ENCODE assay signal across 8 mouse cellular contexts in the genomic region with DNA sequence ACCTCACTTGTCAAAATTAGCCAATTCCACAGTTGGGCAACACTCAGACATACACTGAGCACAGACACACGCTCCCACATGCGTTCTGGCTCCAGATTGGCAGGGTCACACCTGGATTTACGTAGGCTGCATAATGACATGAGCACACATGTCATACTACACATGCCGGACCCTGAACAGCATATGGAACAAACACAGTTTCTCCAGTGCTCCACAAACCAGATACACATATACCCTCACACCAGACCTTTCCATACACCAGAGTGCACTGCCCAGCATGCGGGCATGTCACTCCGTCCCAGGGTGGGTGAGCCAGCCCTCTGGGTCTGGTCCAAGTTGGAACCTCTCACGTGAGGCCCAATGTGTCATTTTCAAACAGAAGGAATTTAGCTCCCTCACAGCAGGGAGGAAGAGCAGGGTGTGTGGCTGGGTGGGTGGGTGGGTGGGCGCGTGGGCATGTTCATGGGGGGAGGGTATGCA. TPM values are rescaled to one million over a fixed set of nuclear protein-coding genes. Genes with fewer than 3 reads are reported as not detected.
DNase-seq lines count a peak whose midpoint lies in the region; ATAC-seq and TF ChIP-seq lines count a peak whose summit lies in the region.

A gene (plus strand): TSS at position 430 of the 480 bp plus-strand sequence.

- H3K27me3 ChIP-seq in heart, postnatal 0 days (ENCODE audit: control insufficient read depth, insufficient read depth, low read length), result peaks cover 12% of the 10 kb centered on the region; the same call in 1 of the 2 replicates
- H3K27me3 ChIP-seq in midbrain, embryonic 15.5 days (replicated peaks), result peaks cover 2% of the 10 kb centered on the region; the same call in 1 of the 2 replicates

- H3K36me3 ChIP-seq in heart, postnatal 0 days (replicated peaks; ENCODE audit: control insufficient read depth, insufficient read depth, low read length), result no peaks in the 10 kb centered on the region
- H3K36me3 ChIP-seq in midbrain, embryonic 15.5 days (replicated peaks), result no peaks in the 10 kb centered on the region

- H3K9ac ChIP-seq in heart, postnatal 0 days (replicated peaks; ENCODE audit: low read depth, low read length), result no peak within 1 kb of the TSS
- H3K9ac ChIP-seq in midbrain, embryonic 15.5 days, result no peak within 1 kb of the TSS

- no peak within 1 kb of the TSS for H3K4me3 ChIP-seq in heart, postnatal 0 days (ENCODE audit: low read depth, low read length)
- peak within 1 kb of the TSS; percentile 51 for H3K4me3 ChIP-seq in midbrain, embryonic 15.5 days
- H3K4me3 ChIP-seq in gastrocnemius, adult 2 months, result no peak within 1 kb of the TSS; the same call in 1 of the 2 replicates

- H3K9me3 ChIP-seq in heart, postnatal 0 days (replicated peaks; ENCODE audit: control insufficient read depth, low read length), result no peaks in the 10 kb centered on the region
- no peaks in the 10 kb centered on the region for H3K9me3 ChIP-seq in midbrain, embryonic 15.5 days

- no peak within 1 kb of the TSS for H3K27ac ChIP-seq in heart, postnatal 0 days (ENCODE audit: low read depth)
- no peak within 1 kb of the TSS for H3K27ac ChIP-seq in midbrain, embryonic 15.5 days
- no peak within 1 kb of the TSS for H3K27ac ChIP-seq in gastrocnemius, adult 2 months

- no peak for ATAC-seq in heart, postnatal 0 days (ENCODE audit: insufficient read depth, low read depth)
- ATAC-seq in midbrain, embryonic 15.5 days (replicated peaks), result no peak
- no peak for ATAC-seq in megakaryocyte-erythroid progenitor cell, adult 5-6 weeks (replicated peaks; ENCODE audit: low FRiP score, low TSS enrichment, poor library complexity, severe bottlenecking)

- DNase-seq in heart, postnatal 0 days (ENCODE audit: low spot score), result no peak
- DNase-seq in heart, adult 8-10 months (ENCODE audit: low spot score), result no peak
- peak; percentile 78 for DNase-seq in fat pad, adult 2 months (ENCODE audit: extremely low read depth, low read depth, low spot score)
- DNase-seq in layer of hippocampus, postnatal 25 days (ENCODE audit: extremely low spot score in 1 of 2, low spot score in 1 of 2), result peak in 1 of 2 experiments; percentile 66
- DNase-seq in gastrocnemius, adult 2 months, result no peak
- no peak for DNase-seq in cerebellum, adult 9-10 months

- TF ChIP-seq CTCF in heart, postnatal 0 days (IDR thresholded peaks at IDR 0.05; ENCODE audit: low read depth), result no peak
- no peak for TF ChIP-seq CTCF in gastrocnemius, adult 2 months (IDR thresholded peaks at IDR 0.05)

- H3K4me1 ChIP-seq in heart, postnatal 0 days (ENCODE audit: control insufficient read depth, insufficient read depth), result no peaks in the 10 kb centered on the region
- H3K4me1 ChIP-seq in midbrain, embryonic 15.5 days, result peaks cover 12% of the 10 kb centered on the region

- H3K4me2 ChIP-seq in heart, postnatal 0 days (ENCODE audit: low read depth, low read length), result peak within 1 kb of the TSS; percentile 85; the same call in 1 of the 2 replicates
- peak within 1 kb of the TSS; percentile 96 for H3K4me2 ChIP-seq in midbrain, embryonic 15.5 days

- 61% methylated on average over 9 of the region's 9 CpGs for WGBS in heart, postnatal 0 days
- 78% methylated on average over 9 of the region's 9 CpGs for WGBS in midbrain, embryonic 15.5 days

- no peak for TF ChIP-seq EP300 in heart, postnatal 0 days (IDR thresholded peaks at IDR 0.05; ENCODE audit: low read depth)

- intact Hi-C loops in gastrocnemius, adult 2 months (cut with DNase I), result no loop called here

RNA-seq across cellular contexts. Expression of the gene that starts here (rescaled TPM):
- not detected in 2 replicates for total RNA-seq in heart, postnatal 0 days (2014; rRNA removed; ENCODE audit: low replicate concordance)
- 0.05 TPM in 1 of 2 replicates, not detected in the other for polyA plus RNA-seq in heart, postnatal 0 days (2015; fragmentation: Nextera tagmentation; extraction: Ambion mirVana)
- under 1 TPM in 2 of 4 experiments, not detected in 2; 0.09 TPM for total RNA-seq in heart, adult 8-10 months (2022)
- total RNA-seq in layer of hippocampus, postnatal 25 days (2021), result 100 to 1,000 TPM; 188 to 200 TPM
- 0.81 and 0.86 TPM in 2 replicates for polyA plus RNA-seq in midbrain, embryonic 15.5 days (2015; fragmentation: Nextera tagmentation; extraction: Ambion mirVana)
- total RNA-seq in megakaryocyte-erythroid progenitor cell, adult 5-6 weeks (2014; fragmentation: Nextera tagmentation), result not detected in 2 replicates
- not detected in 2 replicates for total RNA-seq in megakaryocyte-erythroid progenitor cell, adult 5-6 weeks (2017)
- not detected for total RNA-seq in gastrocnemius, adult 2 months (2021)

Comparison
In these comparisons a context has a peak if more than half of its experiments do, and no peak if none do; other contexts are left out.
1. RNA of the gene that starts here (total RNA-seq): 188 to 200 TPM in layer of hippocampus, postnatal 25 days; 0.09 TPM in heart, adult 8-10 months, not detected in heart, postnatal 0 days, not detected in megakaryocyte-erythroid progenitor cell, adult 5-6 weeks and not detected in gastrocnemius, adult 2 months; every median in the first group is over 100 times any median in the second.